In the genomic region with DNA sequence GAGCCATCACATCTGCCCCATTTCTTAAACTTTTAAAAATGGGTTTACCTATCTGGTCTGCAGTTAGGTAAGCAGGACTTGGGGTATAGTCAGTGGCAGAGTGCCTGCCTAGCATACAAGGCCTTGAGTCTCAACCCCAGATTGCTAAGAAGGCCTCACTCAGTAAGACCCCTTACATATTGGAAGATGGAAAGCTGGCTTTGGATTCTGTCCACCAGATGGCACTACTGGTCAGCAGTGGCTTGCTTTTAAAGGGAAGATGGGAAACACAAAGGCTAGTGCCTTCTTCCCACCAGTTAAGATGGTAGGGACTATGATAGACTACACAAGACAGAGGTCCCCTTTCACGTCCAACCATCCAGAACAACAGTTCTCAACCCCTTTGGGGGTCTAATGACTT, we compare ENCODE assay signal across 8 mouse cellular contexts. TPM values are rescaled to one million over a fixed set of nuclear protein-coding genes. Genes with fewer than 3 reads are reported as not detected.
DNase-seq lines count a peak whose midpoint lies in the region; ATAC-seq and TF ChIP-seq lines count a peak whose summit lies in the region.

No protein-coding gene starts in this region.

- peak; percentile 43 for DNase-seq in cerebellum, adult 9-10 months
- no peak for DNase-seq in cerebellum, adult 11-12 months
- DNase-seq in liver, adult 2 months (ENCODE audit: extremely low read depth, low read depth, low spot score): peak; percentile 53
- peak; percentile 71 for DNase-seq in adrenal gland, postnatal 10 days
- DNase-seq in frontal cortex, postnatal 36 days (ENCODE audit: low spot score in 2 of 2): peak; percentile 44 to 67
- peak; percentile 29 to 50 for DNase-seq in lung, adult 18-20 months
- peak; percentile 19 to 44 for DNase-seq in spleen, postnatal 10 days (ENCODE audit: low spot score in 2 of 2)

- no peak overlapping the region for H3K9ac ChIP-seq in liver, adult 2 months (ENCODE audit: low read depth, low read length)
- H3K9ac ChIP-seq in liver, embryonic 12.5 days: no peak overlapping the region

- WGBS in liver, adult 2 months: 82% methylated on average over 1 of the region's 1 CpGs
- WGBS in liver, embryonic 12.5 days (ENCODE audit: insufficient replicate concordance): 35% methylated on average over 1 of the region's 1 CpGs

- H3K27me3 ChIP-seq in liver, adult 2 months (ENCODE audit: control insufficient read depth, insufficient read depth, low read length): no peaks in the 10 kb centered on the region
- H3K27me3 ChIP-seq in liver, embryonic 12.5 days (replicated peaks): no peaks in the 10 kb centered on the region

- no peak for ATAC-seq in liver, embryonic 12.5 days

- no peak overlapping the region for H3K4me3 ChIP-seq in liver, adult 2 months (ENCODE audit: insufficient read depth, low read depth, low read length)
- no peak overlapping the region for H3K4me3 ChIP-seq in liver, embryonic 12.5 days

- no peaks in the 10 kb centered on the region for H3K4me1 ChIP-seq in liver, adult 2 months (ENCODE audit: control insufficient read depth, insufficient read depth, low read length)
- no peaks in the 10 kb centered on the region for H3K4me1 ChIP-seq in liver, embryonic 12.5 days

- H3K9me3 ChIP-seq in liver, embryonic 12.5 days (replicated peaks): no peaks in the 10 kb centered on the region

- H3K27ac ChIP-seq in liver, adult 2 months (replicated peaks; ENCODE audit: insufficient read depth, low read depth, low read length): no peak overlapping the region
- no peak overlapping the region for H3K27ac ChIP-seq in liver, embryonic 12.5 days

- TF ChIP-seq CTCF in liver, adult 2 months (IDR thresholded peaks at IDR 0.05; ENCODE audit: low read depth, low read length): peak; percentile 45; the same call in 1 of the 2 replicates

- H3K36me3 ChIP-seq in liver, adult 2 months (ENCODE audit: control insufficient read depth, insufficient read depth, low read length): peaks cover 26% of the 10 kb centered on the region
- peaks cover 37% of the 10 kb centered on the region for H3K36me3 ChIP-seq in liver, embryonic 12.5 days

- no peak for TF ChIP-seq POLR2A in liver, adult 2 months (IDR thresholded peaks at IDR 0.05; ENCODE audit: extremely low read depth, insufficient read depth, low read length)

- no peaks in the 10 kb centered on the region for H3K79me2 ChIP-seq in liver, adult 2 months (ENCODE audit: control insufficient read depth, insufficient read depth, low read length)

- H3K4me2 ChIP-seq in liver, embryonic 12.5 days: no peak overlapping the region

RNA-seq across cellular contexts. Expression of a gene that starts 20.3 kb away (rescaled TPM):
- total RNA-seq in liver, adult 2 months (2014; rRNA removed): 10.8 and 13.6 TPM in 2 replicates
- 10.3 and 11.3 TPM in 2 replicates for polyA plus RNA-seq in liver, adult 2 months (2012; rRNA removed)
- 23.6 and 24.2 TPM in 2 replicates for polyA plus RNA-seq in liver, embryonic 12.5 days (2016; fragmentation: Nextera tagmentation; extraction: Ambion mirVana)
- 10 to 100 TPM; 18.7 to 19.8 TPM for total RNA-seq in adrenal gland, postnatal 10 days (2021)
